Mouse (Mus musculus): Measurements from ENCODE around the gene Sult2b1. TPM values are rescaled to one million over a fixed set of nuclear protein-coding genes. Genes with fewer than 3 reads are reported as not detected.

Gene Sult2b1
- polyA plus RNA-seq, 1 experiment from 2014 or later = 5.9 TPM

DNA sequence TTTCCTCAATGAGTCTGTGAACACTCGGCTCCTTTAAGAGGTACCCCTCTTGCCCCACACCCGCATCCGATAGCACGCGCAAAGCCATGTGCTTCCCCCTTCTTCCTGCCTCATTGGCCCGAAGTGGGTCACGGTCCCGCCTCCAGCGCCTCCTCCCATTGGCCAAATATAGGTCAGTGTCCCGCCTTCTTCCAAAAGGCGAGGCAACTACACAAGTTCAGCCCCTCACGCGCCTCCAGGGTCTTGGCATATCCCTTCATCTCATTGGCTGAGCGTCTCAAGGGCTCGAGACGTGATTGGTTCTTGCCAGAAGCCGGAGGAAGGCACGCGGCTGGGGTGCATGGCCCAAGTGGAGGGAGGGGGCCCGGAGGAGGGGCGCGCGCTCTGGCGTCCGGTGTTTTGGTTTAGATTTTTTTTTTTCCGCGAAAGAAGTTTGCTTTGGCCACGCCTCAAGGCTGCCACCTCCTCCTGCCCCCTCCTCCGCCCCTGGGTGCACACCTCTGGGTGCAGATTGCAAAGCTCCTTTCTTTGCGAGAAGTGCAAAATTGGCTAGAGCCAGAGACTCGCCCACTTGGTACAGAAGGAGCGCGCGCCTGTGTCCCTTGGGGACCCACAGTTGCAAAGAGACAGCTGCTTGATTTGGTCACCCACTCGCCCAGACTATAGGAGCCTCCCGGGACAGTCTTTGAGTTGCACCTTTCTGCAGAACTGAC, 79.6 kb downstream of the Sult2b1 start, which contains the start of gene Dbp:
TSS of gene Dbp (plus strand) at position 359 of the 713 bp plus-strand sequence.
- Histone ChIP-seq H3K36me3 (ENCODE audit: insufficient read depth) (peaks cover 7% of the 10 kb centered on the region; the same call in 1 of the 2 replicates), H3K27ac (ENCODE audit: low read depth) (peak within 1 kb of the TSS; percentile 80), H3K4me3 (ENCODE audit: low read depth, low read length) (peak within 1 kb of the TSS; percentile 55), H3K27me3 (ENCODE audit: insufficient read depth, low read length) (peaks cover 9% of the 10 kb centered on the region), H3K4me2 (peak within 1 kb of the TSS; percentile 95), H3K4me1 (ENCODE audit: insufficient read depth) (peaks cover 26% of the 10 kb centered on the region), H3K9ac (peak within 1 kb of the TSS; percentile 48), H3K9me3 (ENCODE audit: low read depth, low read length) (no peaks in the 10 kb centered on the region)
- under 1% methylated on average over 36 of the region's 36 CpGs for WGBS
- TF ChIP-seq CTCF (IDR thresholded peaks at IDR 0.05; ENCODE audit: low read depth) = no peak
- peak; percentile 99 for DNase-seq
- ATAC-seq (ENCODE audit: insufficient read depth) = peak; percentile 87

DNA sequence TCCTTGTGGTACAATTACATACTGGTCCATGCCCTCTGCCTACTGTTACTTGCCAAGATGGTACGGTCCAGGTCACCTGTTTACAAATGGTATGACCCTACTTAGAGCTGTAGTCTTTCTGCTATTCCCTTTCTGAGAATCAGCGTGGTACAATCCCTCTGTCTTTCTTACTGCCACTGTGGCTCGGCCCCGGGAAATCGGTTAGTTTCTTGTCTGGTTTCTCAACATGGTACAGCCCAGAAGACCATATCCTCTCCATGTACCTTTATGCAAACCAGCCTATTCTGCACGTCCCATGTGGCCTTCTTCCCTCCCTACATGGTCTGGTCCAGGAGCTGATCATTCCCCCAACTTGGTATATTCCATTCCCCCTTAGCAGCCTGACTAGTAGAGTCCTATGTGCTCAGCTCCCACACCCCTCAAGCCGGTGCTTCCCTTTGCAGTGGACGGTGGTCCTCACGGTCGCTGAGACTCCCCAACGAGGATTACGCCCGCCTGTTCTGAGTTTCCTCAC, 80.4 kb downstream of the Sult2b1 start:
- under 1% methylated on average over 13 of the region's 13 CpGs for WGBS
- Histone ChIP-seq H3K27me3 (ENCODE audit: insufficient read depth, low read length) (peaks cover 17% of the 10 kb centered on the region), H3K36me3 (ENCODE audit: insufficient read depth) (no peaks in the 10 kb centered on the region), H3K4me2 (peak overlapping the region; percentile 95), H3K9me3 (ENCODE audit: low read depth, low read length) (no peaks in the 10 kb centered on the region), H3K9ac (peak overlapping the region; percentile 38), H3K27ac (ENCODE audit: low read depth) (peak overlapping the region; percentile 78), H3K4me3 (ENCODE audit: low read depth, low read length) (peak overlapping the region; percentile 37), H3K4me1 (ENCODE audit: insufficient read depth) (peaks cover 26% of the 10 kb centered on the region)
- DNase-seq (peak; percentile 81), ATAC-seq (ENCODE audit: insufficient read depth) (peak; percentile 46)
- TF ChIP-seq CTCF (IDR thresholded peaks at IDR 0.05; ENCODE audit: low read depth) = no peak

DNA sequence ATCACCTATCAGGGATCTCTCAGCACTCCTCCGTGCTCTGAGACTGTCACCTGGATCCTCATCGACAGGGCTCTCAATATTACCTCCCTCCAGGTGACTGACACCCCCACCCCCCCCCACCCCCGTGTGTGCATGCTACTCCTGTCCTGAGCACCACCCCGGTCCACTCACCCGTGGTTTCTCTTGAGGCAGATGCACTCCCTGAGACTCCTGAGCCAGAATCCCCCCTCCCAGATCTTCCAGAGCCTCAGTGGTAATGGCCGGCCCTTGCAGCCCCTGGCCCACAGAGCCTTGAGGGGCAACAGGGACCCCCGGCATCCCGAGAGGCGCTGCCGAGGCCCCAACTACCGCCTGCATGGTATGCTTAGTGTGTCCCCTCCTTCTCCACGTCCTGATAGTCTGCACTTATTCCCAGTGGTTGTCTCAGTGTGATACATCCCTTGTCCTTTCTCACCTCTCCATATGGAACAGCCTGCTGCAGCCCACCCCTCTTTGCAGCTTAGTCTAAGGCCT, 80.9 kb downstream of the Sult2b1 start:
- H3K9ac ChIP-seq = peak overlapping the region; percentile 38
- H3K4me3 ChIP-seq (ENCODE audit: low read depth, low read length) = peak overlapping the region; percentile 37
- peaks cover 26% of the 10 kb centered on the region for H3K4me1 ChIP-seq (ENCODE audit: insufficient read depth)
- H3K27me3 ChIP-seq (ENCODE audit: insufficient read depth, low read length) = peaks cover 22% of the 10 kb centered on the region
- H3K9me3 ChIP-seq (ENCODE audit: low read depth, low read length) = no peaks in the 10 kb centered on the region
- H3K4me2 ChIP-seq = peak overlapping the region; percentile 95
- DNase-seq (no peak), ATAC-seq (ENCODE audit: insufficient read depth) (no peak)
- no peak for TF ChIP-seq CTCF (IDR thresholded peaks at IDR 0.05; ENCODE audit: low read depth)
- no peaks in the 10 kb centered on the region for H3K36me3 ChIP-seq (ENCODE audit: insufficient read depth)
- WGBS = 37% methylated on average over 12 of the region's 12 CpGs
- H3K27ac ChIP-seq (ENCODE audit: low read depth) = peak overlapping the region; percentile 78

DNA sequence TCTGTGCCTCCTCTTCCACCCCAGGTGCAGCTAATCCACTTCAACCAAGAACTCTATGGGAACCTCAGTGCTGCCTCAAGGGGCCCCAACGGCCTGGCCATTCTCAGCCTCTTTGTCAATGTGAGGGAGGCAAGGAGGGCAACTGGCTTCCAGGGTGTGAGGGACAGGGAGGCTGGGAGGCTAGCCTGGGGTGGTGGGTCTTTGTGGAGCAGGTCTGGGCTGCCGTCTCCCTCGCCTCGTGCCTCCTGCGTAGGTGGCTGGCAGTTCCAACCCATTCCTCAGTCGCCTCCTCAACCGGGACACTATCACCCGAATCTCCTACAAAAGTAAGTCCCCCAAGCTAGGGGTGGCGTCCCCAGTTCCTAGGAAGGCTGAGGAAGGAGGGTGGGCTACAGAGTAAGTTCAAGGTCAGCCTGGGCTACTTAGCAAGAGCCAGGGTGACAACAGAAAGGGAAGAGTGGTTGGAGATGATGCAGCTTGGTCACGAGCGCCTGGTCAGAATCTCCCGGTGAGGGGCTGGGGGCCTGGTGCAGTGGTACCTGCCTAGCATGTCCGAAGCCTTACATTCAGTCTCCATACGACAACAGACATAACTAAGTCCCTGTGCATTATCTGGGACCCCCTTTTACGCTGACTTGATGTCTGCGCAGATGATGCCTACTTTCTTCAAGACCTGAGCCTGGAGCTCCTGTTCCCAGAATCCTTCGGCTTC, 81.5 kb downstream of the Sult2b1 start:
- peaks cover 25% of the 10 kb centered on the region for H3K27me3 ChIP-seq (ENCODE audit: insufficient read depth, low read length)
- 84% methylated on average over 17 of the region's 17 CpGs for WGBS
- peak overlapping the region; percentile 95; the same call in 1 of the 2 replicates for H3K4me2 ChIP-seq
- no peak overlapping the region for H3K27ac ChIP-seq (ENCODE audit: low read depth)
- no peak overlapping the region for H3K9ac ChIP-seq
- H3K4me1 ChIP-seq (ENCODE audit: insufficient read depth) = peaks cover 22% of the 10 kb centered on the region
- no peaks in the 10 kb centered on the region for H3K9me3 ChIP-seq (ENCODE audit: low read depth, low read length)
- no peak for DNase-seq
- no peaks in the 10 kb centered on the region for H3K36me3 ChIP-seq (ENCODE audit: insufficient read depth)
- TF ChIP-seq CTCF (IDR thresholded peaks at IDR 0.05; ENCODE audit: low read depth) = no peak
- no peak for ATAC-seq (ENCODE audit: insufficient read depth)
- no peak overlapping the region for H3K4me3 ChIP-seq (ENCODE audit: low read depth, low read length)

DNA sequence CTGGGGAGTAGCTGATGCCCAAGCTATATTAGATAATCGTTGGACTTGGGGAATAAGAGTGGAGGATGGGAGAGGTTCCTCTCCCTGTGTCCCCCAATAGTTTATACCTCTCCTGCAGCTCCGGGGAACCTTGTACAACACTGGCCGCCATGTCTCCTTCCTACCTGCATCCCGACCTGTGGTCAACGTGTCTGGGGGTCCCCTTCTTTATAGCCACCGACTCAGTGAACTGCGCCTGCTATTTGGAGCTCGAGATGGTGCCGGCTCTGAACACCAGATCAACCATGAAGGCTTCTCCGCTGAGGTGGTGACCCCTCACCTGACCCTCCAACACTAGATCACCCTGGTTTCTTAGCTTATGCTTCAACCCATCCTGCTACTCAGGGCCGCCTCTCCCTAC, 82.2 kb downstream of the Sult2b1 start:
- Histone ChIP-seq H3K36me3 (ENCODE audit: insufficient read depth) (no peaks in the 10 kb centered on the region), H3K9me3 (ENCODE audit: low read depth, low read length) (no peaks in the 10 kb centered on the region), H3K9ac (no peak overlapping the region), H3K27me3 (ENCODE audit: insufficient read depth, low read length) (peaks cover 25% of the 10 kb centered on the region), H3K4me2 (no peak overlapping the region), H3K27ac (ENCODE audit: low read depth) (no peak overlapping the region), H3K4me1 (ENCODE audit: insufficient read depth) (peaks cover 18% of the 10 kb centered on the region), H3K4me3 (ENCODE audit: low read depth, low read length) (no peak overlapping the region)
- DNase-seq (no peak), ATAC-seq (ENCODE audit: insufficient read depth) (no peak)
- WGBS = 88% methylated on average over 11 of the region's 11 CpGs
- no peak for TF ChIP-seq CTCF (IDR thresholded peaks at IDR 0.05; ENCODE audit: low read depth)

DNA sequence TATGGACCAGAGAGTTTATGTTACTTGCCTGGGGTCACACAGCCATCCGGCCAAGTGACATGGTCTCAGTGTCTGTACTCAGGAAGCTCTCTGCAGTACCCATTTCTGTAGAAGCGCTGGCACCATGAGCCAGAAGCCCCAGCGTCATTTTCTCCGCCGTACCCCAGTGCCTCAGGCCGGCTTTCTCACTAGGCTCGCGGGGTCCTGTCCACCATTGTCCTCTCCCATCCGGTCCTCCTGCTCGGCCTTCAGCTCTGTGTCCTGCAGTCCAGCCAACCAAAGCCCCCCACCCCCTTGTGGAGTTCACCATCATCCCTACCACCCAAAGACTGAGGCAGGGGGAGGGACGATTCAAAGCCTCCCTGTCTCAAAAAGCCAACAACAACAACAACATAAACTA, 82.9 kb downstream of the Sult2b1 start:
- TF ChIP-seq CTCF (IDR thresholded peaks at IDR 0.05; ENCODE audit: low read depth) = no peak
- no peaks in the 10 kb centered on the region for H3K36me3 ChIP-seq (ENCODE audit: insufficient read depth)
- H3K9ac ChIP-seq = no peak overlapping the region
- ATAC-seq (ENCODE audit: insufficient read depth) = no peak
- H3K9me3 ChIP-seq (ENCODE audit: low read depth, low read length) = no peaks in the 10 kb centered on the region
- peak overlapping the region; percentile 38; the same call in 1 of the 2 replicates for H3K4me3 ChIP-seq (ENCODE audit: low read depth, low read length)
- no peak overlapping the region for H3K4me2 ChIP-seq
- H3K4me1 ChIP-seq (ENCODE audit: insufficient read depth) = peaks cover 12% of the 10 kb centered on the region
- H3K27ac ChIP-seq (ENCODE audit: low read depth) = no peak overlapping the region
- peaks cover 25% of the 10 kb centered on the region for H3K27me3 ChIP-seq (ENCODE audit: insufficient read depth, low read length)
- 78% methylated on average over 11 of the region's 11 CpGs for WGBS
- no peak for DNase-seq

DNA sequence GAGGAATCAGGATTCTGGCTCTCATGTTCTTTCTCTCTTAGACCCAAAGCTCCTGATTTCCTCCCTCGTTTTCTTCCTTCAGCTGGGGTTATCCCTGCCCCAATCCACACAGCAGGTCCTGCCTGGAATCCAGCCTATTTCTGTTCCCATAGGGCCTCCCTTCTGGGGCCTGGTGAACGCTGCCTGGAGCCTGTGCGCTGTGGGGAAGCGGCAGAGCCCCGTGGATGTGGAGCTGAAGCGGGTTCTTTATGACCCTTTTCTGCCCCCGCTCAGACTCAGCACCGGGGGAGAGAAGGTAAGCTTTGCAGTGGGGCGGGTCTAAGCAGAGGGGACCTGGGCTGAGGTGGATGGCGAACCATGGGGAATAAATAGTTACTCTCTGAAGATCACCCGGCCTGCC, 83.4 kb downstream of the Sult2b1 start:
- peak overlapping the region; percentile 69; the same call in 1 of the 2 replicates for H3K4me2 ChIP-seq
- ATAC-seq (ENCODE audit: insufficient read depth) (no peak), DNase-seq (no peak)
- H3K9ac ChIP-seq = no peak overlapping the region
- H3K4me3 ChIP-seq (ENCODE audit: low read depth, low read length) = peak overlapping the region; percentile 38; the same call in 1 of the 2 replicates
- no peak overlapping the region for H3K27ac ChIP-seq (ENCODE audit: low read depth)
- no peaks in the 10 kb centered on the region for H3K9me3 ChIP-seq (ENCODE audit: low read depth, low read length)
- 37% methylated on average over 11 of the region's 11 CpGs for WGBS
- peaks cover 10% of the 10 kb centered on the region for H3K4me1 ChIP-seq (ENCODE audit: insufficient read depth)
- no peaks in the 10 kb centered on the region for H3K36me3 ChIP-seq (ENCODE audit: insufficient read depth)
- TF ChIP-seq CTCF (IDR thresholded peaks at IDR 0.05; ENCODE audit: low read depth) = no peak
- peaks cover 25% of the 10 kb centered on the region for H3K27me3 ChIP-seq (ENCODE audit: insufficient read depth, low read length)
